Mouse (Mus musculus): ENCODE data around the gene Serpina3m. TPM values are rescaled to one million over a fixed set of nuclear protein-coding genes. Genes with fewer than 3 reads are reported as not detected.

The Serpina3m gene
- total RNA-seq, 1 experiment from 2014 or later: not detected

Other genes with a start within 250 kb of the Serpina3m start
- not detected in 2 replicates for gene Serpina5, start 237.4 kb upstream of the Serpina3m start, total RNA-seq (2017)
- not detected in 2 replicates for gene Serpina3a, start 225.8 kb upstream of the Serpina3m start, total RNA-seq (2017)
- 0.10 and 0.27 TPM in 2 replicates for gene Serpina3b, start 210.5 kb upstream of the Serpina3m start, total RNA-seq (2017)
- gene Serpina3c, start 184.6 kb upstream of the Serpina3m start, total RNA-seq (2017): not detected in 2 replicates
- gene Serpina3f, start 123.9 kb upstream of the Serpina3m start, total RNA-seq (2017): 0.63 and 0.73 TPM in 2 replicates
- gene Serpina3g, start 102.2 kb upstream of the Serpina3m start, total RNA-seq (2017): 59.1 and 74.1 TPM in 2 replicates
- gene Serpina3i, start 75.4 kb upstream of the Serpina3m start, total RNA-seq (2017): not detected in 2 replicates
- not detected in 2 replicates for gene Serpina3j, start 23.9 kb upstream of the Serpina3m start, total RNA-seq (2017)
- gene Serpina3k, start within 50 bp of the Serpina3m start, total RNA-seq (2017): not detected in 2 replicates
- gene Serpina3n, start 68.2 kb downstream of the Serpina3m start, total RNA-seq (2017): not detected in 2 replicates
- not detected in 2 replicates for gene Gsc, start 134.8 kb downstream of the Serpina3m start, total RNA-seq (2017)

Data from common myeloid progenitor, adult 5-6 weeks (primary cell).